In the genomic region with DNA sequence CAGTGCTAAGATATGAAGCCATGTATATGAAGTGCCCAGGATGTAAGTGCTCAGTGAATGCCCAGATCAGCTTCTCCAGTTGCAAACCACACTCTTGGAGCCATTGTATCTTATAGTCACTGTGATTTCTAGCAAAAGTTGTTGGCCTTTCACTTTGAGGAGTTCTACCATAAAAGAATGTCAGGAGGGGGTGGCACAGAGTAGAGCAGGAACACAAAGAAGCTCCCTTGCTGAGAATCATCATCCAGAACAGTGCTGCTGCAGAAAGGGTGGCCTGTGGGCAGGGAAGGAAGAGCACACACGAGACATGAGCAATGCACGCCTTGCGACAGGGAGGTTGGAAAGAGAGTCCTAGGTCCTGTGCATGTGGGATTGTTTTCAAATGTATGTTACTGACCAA, we compare ENCODE assay signal across 16 mouse cellular contexts.
"Had no signal": no experiment of that assay in that cellular context is flagged by ENCODE, and none has a peak within 500 bp of the region (broad histone marks: within the 10 kb centered on the region; RNA-seq: fewer than 3 reads in every experiment).

No protein-coding gene starts in this region.

- DNase-seq: gastrocnemius, postnatal 14 days; gastrocnemius, postnatal 36 days; heart, adult 2 months; heart, postnatal 14 days; heart, postnatal 4 days; kidney, adult 18-20 months; kidney, adult 8-10 months; kidney, postnatal 10 days; kidney, postnatal 25 days; kidney, postnatal 4 days; liver; liver, embryonic 13.5 days had no signal

- ATAC-seq: hindbrain, embryonic 16.5 days; inflammation-experienced regulatory T-cells, adult 6 months; intestine, embryonic 15.5 days; intestine, postnatal 0 days had no signal
